Mouse (Mus musculus): ENCODE measurements around the gene Fktn.

GRCm38 (mm10) chr4:53786851-53787250 is 73.1 kb downstream of the Fktn start:
- no peak for TF ChIP-seq CTCF (IDR thresholded peaks at IDR 0.05; ENCODE audit: extremely low read depth, insufficient read depth, low read length)
- TF ChIP-seq POLR2A (IDR thresholded peaks at IDR 0.05; ENCODE audit: extremely low read depth, insufficient read depth, low read length), result no peak
